Mouse (Mus musculus): ENCODE measurements around the gene Ly6g6c. TPM values are rescaled to one million over a fixed set of nuclear protein-coding genes. Genes with fewer than 3 reads are reported as not detected.

The Ly6g6c gene
- total RNA-seq, 2 experiments from 2014 or later: 0.39 TPM; not detected in 1

- DNase-seq (ENCODE audit: low spot score in 2 of 2): no peak
Observed at GRCm38 (mm10) chr17:35077786-35078233, 12.6 kb downstream of the Ly6g6c start, which contains the start of gene Ly6g6d. Gene Ly6g6d (minus strand): TSS chr17:35078065.

- DNase-seq (ENCODE audit: low spot score in 2 of 2): no peak
Observed at GRCm38 (mm10) chr17:35079778-35080177, 14.6 kb downstream of the Ly6g6c start.

GRCm38 (mm10) chr17:35080248-35080647 is 15.1 kb downstream of the Ly6g6c start:
- no peak for DNase-seq (ENCODE audit: low spot score in 2 of 2)

GRCm38 (mm10) chr17:35080710-35081109 is 15.5 kb downstream of the Ly6g6c start:
- DNase-seq (ENCODE audit: low spot score in 2 of 2): no peak

GRCm38 (mm10) chr17:35082841-35083576 is 17.8 kb downstream of the Ly6g6c start:
- no peak for DNase-seq (ENCODE audit: low spot score in 2 of 2)

GRCm38 (mm10) chr17:35083929-35084497 is 18.8 kb downstream of the Ly6g6c start:
- no peak for DNase-seq (ENCODE audit: low spot score in 2 of 2)

- DNase-seq (ENCODE audit: low spot score in 2 of 2): no peak
Observed at GRCm38 (mm10) chr17:35085208-35085865, 20.1 kb downstream of the Ly6g6c start, which contains the start of gene Ly6g6f. Gene Ly6g6f (minus strand): TSS chr17:35085610.

- no peak for DNase-seq (ENCODE audit: low spot score in 2 of 2)
Observed at GRCm38 (mm10) chr17:35088151-35088550, 23.0 kb downstream of the Ly6g6c start.

- peak; percentile 90 to 95 for DNase-seq (ENCODE audit: low spot score in 2 of 2)
Observed at GRCm38 (mm10) chr17:35088825-35089644, 23.8 kb downstream of the Ly6g6c start, which contains the start of gene Abhd16a. Gene Abhd16a (plus strand): TSS chr17:35089263.

GRCm38 (mm10) chr17:35090166-35090932 is 25.2 kb downstream of the Ly6g6c start:
- DNase-seq (ENCODE audit: low spot score in 2 of 2): no peak

- DNase-seq (ENCODE audit: low spot score in 2 of 2): no peak
Observed at GRCm38 (mm10) chr17:35092403-35093198, 27.4 kb downstream of the Ly6g6c start.

- DNase-seq (ENCODE audit: low spot score in 2 of 2): no peak
Observed at GRCm38 (mm10) chr17:35094475-35095365, 29.5 kb downstream of the Ly6g6c start.

- DNase-seq (ENCODE audit: low spot score in 2 of 2): no peak
Observed at GRCm38 (mm10) chr17:35096597-35096996, 31.4 kb downstream of the Ly6g6c start.

GRCm38 (mm10) chr17:35097164-35097655 is 32.0 kb downstream of the Ly6g6c start:
- no peak for DNase-seq (ENCODE audit: low spot score in 2 of 2)

GRCm38 (mm10) chr17:35100196-35100765 is 35.1 kb downstream of the Ly6g6c start:
- no peak for DNase-seq (ENCODE audit: low spot score in 2 of 2)

GRCm38 (mm10) chr17:35101161-35101560 is 36.0 kb downstream of the Ly6g6c start:
- DNase-seq (ENCODE audit: low spot score in 2 of 2): no peak

- DNase-seq (ENCODE audit: low spot score in 2 of 2): no peak
Observed at GRCm38 (mm10) chr17:35102299-35102698, 37.1 kb downstream of the Ly6g6c start.

- no peak for DNase-seq (ENCODE audit: low spot score in 2 of 2)
Observed at GRCm38 (mm10) chr17:35103221-35103690, 38.1 kb downstream of the Ly6g6c start.

Data from gastrocnemius, postnatal 4 days (tissue).